Mouse (Mus musculus): ENCODE measurements around the gene E2f3. TPM values are rescaled to one million over a fixed set of nuclear protein-coding genes. Genes with fewer than 3 reads are reported as not detected.

E2f3 gene
- polyA plus RNA-seq (2017; shearing (Covaris generic)) = 1.4 TPM

GRCm38 (mm10) chr13:29985855-29986755, at the start of gene E2f3:
E2f3 (minus strand) TSS chr13:29986063.

Other genes starting within 250 kb of the E2f3 start
- 50.3 TPM for gene Cdkal1, start 130.4 kb downstream of the E2f3 start, polyA plus RNA-seq (2017; shearing (Covaris generic))
- 32.4 TPM for gene Mboat1, start 150.4 kb upstream of the E2f3 start, polyA plus RNA-seq (2017; shearing (Covaris generic))